Mouse (Mus musculus): Measurements from ENCODE around the gene Rhox8. TPM values are rescaled to one million over a fixed set of nuclear protein-coding genes. Genes with fewer than 3 reads are reported as not detected.
"Not testable (repeated sequence)": the region's sequence is repeated elsewhere in the genome, so short reads cannot be mapped to it uniquely, and the experiment has no call there.

Rhox8 gene
- not detected for total RNA-seq (2021)
- long read RNA-seq: 0 reads

DNA sequence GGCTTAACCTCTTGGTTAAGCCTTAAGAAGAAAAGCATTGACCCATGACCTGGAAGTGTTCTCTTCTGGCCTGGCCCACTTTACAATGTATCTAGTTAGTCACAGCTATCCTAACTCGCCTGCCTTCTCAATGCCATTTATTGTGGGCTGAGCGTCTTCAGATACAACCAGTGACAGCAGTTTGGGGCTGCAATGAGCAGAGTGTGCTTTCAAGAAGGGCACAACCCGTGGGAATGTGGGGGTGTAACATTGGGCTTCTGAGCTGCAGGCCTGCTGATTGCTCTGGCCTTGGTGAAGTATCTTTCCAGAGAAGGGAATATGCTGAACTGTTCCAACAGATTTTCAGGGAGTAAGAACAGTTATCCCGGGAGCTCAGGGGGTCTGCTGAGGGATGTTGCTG, at the start of gene Rhox8:
Gene Rhox8 (minus strand): TSS at position 101 of the 400 bp plus-strand sequence.
- DNase-seq (ENCODE audit: low spot score in 2 of 2): no peak

DNA sequence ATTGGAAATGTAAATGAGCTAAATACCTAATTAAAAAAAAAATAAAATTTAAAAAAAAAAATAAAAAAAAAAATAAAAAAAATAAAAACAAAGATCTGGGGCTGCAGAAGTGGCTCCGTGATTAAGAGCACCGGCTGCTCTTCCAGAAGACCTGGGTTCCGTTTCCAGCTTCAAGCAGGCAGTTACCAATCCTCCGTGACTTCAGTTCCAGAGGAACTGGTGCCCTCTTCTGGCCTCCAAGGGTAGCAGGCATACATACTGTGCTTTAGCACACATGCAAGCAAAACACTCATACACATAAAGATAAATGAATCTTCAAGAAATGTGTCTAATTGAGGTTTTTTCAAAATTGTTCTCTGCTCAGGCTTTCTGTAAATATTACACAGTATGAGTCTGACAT, 37.6 kb upstream of the Rhox8 start:
- no peak for DNase-seq (ENCODE audit: low spot score in 2 of 2)

DNA sequence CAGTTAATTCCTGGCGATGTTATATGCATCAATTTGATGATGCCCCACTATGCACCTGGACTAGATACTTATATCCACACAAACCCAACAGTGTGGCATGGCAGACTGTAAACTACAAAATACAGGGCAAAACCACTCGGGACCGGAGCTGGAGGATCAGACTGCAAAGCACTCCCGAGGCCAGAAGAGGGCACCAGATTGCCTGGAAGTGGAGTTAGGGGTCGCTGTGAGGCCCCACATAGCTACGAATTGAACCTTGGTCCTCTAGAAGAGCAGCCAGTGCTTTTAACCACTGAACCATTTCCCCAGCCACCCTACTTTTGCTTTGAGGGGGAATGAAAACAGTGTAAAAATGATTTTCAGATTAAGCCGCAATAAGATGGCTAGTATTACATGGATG, 29.8 kb upstream of the Rhox8 start:
- no peak for DNase-seq (ENCODE audit: low spot score in 2 of 2)

DNA sequence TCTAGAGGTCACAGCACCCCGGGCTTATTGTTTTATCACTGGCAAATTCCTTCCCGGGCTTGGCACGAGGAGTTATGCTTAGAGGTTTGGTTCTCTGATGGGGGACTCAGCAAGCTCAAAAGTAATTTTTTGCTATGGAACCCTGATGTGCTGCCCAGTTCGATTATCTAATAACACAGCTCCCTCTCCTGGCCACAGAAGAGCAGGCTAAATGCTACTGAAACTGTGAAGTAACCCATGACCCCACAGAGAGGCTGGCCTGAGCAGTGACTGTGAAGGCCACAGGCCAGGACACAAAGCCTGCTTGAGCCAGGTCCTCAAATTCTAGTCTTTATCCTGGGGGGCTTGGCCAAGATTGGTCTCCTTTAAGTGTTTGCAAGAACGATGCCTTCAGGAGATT, 25.0 kb upstream of the Rhox8 start:
- DNase-seq (ENCODE audit: low spot score in 2 of 2): peak in 1 of 2 experiments; percentile 1

DNA sequence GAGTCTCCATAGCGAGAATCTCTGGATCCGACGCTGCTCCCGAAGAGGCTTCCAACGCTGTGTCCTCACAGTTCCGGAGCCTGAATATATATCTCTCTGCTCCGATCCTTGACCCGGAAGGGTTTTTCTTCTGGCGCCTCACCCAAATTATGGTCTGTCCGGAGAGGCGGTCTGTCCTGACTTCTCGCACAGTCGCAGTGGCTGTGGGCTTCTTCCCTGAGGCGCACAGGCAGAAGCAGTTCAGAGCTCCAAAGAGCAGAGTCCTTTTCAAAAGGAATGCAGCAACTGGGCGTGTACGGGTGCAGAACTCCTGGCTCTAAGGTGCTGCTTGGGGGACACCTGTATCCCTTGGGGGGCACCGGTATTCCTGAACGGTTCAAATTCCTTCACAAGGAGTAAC, 22.9 kb upstream of the Rhox8 start, which contains the start of gene Rhox9:
Gene Rhox9 (minus strand): TSS at position 101 of the 400 bp plus-strand sequence.
- not testable (repeated sequence) for DNase-seq (ENCODE audit: low spot score in 2 of 2)

DNA sequence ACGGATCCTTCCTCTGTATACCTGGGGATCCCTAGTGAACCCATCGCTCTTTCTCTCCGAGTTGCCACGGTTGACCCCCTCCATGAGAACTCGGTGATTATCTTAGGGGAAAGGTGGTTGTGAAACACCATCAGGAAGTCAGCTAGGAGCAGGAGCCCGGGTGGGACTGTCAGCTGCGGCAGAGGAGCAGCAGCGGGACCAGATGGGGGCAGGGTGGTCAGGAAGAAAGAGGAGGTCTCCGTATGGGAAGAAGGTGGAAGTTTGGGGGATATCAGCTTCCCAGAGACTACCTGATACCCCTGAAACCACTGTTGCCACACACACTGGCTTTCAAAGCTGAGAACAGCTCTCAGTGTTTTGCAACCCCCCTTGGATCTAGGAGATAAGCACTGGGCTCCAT, 18.4 kb upstream of the Rhox8 start, which contains the start of gene Rhox7b:
Gene Rhox7b (minus strand): TSS at position 101 of the 400 bp plus-strand sequence.
- not testable (repeated sequence) for DNase-seq (ENCODE audit: low spot score in 2 of 2)

DNA sequence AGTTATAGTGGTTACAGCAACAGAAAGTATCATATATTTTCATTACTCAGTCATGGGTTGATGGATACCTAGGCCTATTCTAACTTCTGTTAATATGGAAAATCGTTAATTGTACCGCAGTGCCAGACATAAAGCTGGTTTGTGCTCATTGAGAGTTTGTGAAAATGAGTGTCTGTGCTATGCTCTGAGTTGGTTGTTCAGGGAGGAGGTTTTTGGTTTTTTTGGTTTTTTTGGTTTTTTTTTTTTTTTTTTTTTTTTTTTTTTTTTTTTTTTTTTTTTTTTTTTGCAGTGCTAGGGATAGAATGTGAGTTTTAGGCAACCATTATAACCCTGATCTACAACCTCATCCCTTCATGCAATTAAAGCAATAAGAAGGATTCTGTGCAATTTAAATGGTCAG, 7.1 kb downstream of the Rhox8 start:
- DNase-seq (ENCODE audit: low spot score in 2 of 2): no peak

DNA sequence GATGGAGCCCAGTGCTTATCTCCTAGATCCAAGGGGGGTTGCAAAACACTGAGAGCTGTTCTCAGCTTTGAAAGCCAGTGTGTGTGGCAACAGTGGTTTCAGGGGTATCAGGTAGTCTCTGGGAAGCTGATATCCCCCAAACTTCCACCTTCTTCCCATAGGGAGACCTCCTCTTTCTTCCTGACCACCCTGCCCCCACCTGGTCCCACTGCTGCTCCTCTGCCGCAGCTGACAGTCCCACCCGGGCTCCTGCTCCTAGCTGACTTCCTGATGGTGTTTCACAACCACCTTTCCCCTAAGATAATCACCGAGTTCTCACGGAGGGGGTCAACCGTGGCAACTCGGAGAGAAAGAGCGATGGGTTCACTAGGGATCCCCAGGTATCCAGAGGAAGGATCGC, 47.4 kb downstream of the Rhox8 start, which contains the start of gene Rhox7a:
Gene Rhox7a (plus strand): TSS at position 301 of the 400 bp plus-strand sequence.
- DNase-seq (ENCODE audit: low spot score in 2 of 2): not testable (repeated sequence)

DNA sequence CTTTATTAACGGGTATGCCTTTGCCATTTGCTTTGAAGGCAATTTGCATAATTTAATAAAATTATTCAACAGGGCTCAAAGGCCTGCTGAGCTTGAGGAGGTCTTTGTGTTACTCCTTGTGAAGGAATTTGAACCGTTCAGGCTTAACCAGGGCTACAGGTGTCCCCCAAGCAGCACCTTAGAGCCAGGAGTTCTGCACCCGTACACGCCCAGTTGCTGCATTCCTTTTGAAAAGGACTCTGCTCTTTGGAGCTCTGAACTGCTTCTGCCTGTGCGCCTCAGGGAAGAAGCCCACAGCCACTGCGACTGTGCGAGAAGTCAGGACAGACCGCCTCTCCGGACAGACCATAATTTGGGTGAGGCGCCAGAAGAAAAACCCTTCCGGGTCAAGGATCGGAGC, 52.1 kb downstream of the Rhox8 start, which contains the start of gene Rhox6:
Gene Rhox6 (plus strand): TSS at position 301 of the 400 bp plus-strand sequence.
- not testable (repeated sequence) for DNase-seq (ENCODE audit: low spot score in 2 of 2)

Other genes with a start within 250 kb of the Rhox8 start
- not detected for gene Rhox2g, start 235.5 kb downstream of the Rhox8 start, total RNA-seq (2021)
- gene Rhox4g, start 227.6 kb downstream of the Rhox8 start, total RNA-seq (2021): not detected
- not detected for gene Rhox3h, start 210.2 kb downstream of the Rhox8 start, total RNA-seq (2021)
- gene Rhox2h, start 205.7 kb downstream of the Rhox8 start, total RNA-seq (2021): not detected
- gene Rhox5, start 74.1 kb downstream of the Rhox8 start, total RNA-seq (2021): not detected
- not detected for gene Rhox6, start 52.0 kb downstream of the Rhox8 start, total RNA-seq (2021)
- gene Rhox7a, start 47.3 kb downstream of the Rhox8 start, total RNA-seq (2021): not detected
- not detected for gene Rhox7b, start 18.3 kb upstream of the Rhox8 start, total RNA-seq (2021)
- gene Rhox9, start 22.8 kb upstream of the Rhox8 start, total RNA-seq (2021): not detected
- not detected for gene Btg1-ps1, start 139.9 kb upstream of the Rhox8 start, total RNA-seq (2021)
- gene Btg1-ps2, start 164.2 kb upstream of the Rhox8 start, total RNA-seq (2021): not detected
- gene Rhox10, start 187.5 kb upstream of the Rhox8 start, total RNA-seq (2021): not detected
- not detected for gene Rhox11, start 206.2 kb upstream of the Rhox8 start, total RNA-seq (2021)
- gene Rhox12, start 232.0 kb upstream of the Rhox8 start, total RNA-seq (2021): not detected
- not detected for gene Rhox13, start 242.3 kb upstream of the Rhox8 start, total RNA-seq (2021)